Mouse (Mus musculus): ENCODE data around the gene Tinf2. TPM values are rescaled to one million over a fixed set of nuclear protein-coding genes. Genes with fewer than 3 reads are reported as not detected.

The Tinf2 gene
- polyA plus RNA-seq, 1 experiment from 2014 or later = 17.5 TPM

DNA sequence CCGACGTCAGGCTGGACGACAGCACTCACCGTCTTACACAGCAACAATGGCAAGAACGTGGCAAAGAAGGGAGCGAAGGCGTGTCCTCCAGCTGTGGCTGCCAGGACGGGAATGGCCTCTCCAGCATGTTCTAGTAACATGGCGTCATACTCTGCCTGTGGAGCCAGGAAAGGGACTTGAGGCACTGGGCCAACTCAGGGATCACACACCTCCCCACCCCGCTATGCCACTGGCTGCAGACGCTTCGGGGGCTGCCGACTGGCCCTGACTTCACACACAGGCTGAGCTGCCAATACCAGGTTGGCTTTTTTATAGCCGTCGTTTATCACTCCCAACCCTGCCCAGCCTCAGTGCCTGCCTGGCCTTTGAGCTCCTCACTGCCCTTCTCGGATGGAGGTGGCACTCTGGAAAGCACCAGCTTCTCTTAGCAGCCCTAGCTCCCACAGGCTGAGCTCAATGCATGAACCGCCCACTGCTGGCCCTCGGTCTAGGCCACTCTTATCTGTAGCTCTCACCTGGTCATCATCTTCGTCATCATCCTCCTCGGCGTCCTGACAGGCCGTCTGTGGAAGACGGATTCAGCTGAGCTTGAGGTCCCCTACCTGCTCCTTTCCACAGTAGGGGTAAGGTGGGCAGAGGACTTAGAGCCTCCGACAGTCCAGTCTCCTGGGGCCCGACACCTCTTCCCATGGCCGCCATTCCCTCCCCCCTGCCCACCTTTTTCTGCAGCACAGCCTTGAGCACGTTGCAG is 53.4 kb downstream of the Tinf2 start:
- H3K4me3 ChIP-seq (ENCODE audit: low read depth, low read length) = no peak overlapping the region
- TF ChIP-seq CTCF (IDR thresholded peaks at IDR 0.05; ENCODE audit: low read depth) (no peak), EP300 (optimal IDR thresholded peaks at IDR 0.05) (no peak)
- no peak overlapping the region for H3K9ac ChIP-seq (ENCODE audit: low read length)
- DNase-seq (ENCODE audit: low spot score) (no peak), ATAC-seq (ENCODE audit: low FRiP score, low TSS enrichment) (no peak)
- WGBS = 89% methylated on average over 27 of the region's 27 CpGs
- no peaks in the 10 kb centered on the region for H3K27me3 ChIP-seq (ENCODE audit: control insufficient read depth, insufficient read depth, low read length)
- peaks cover 46% of the 10 kb centered on the region for H3K36me3 ChIP-seq (ENCODE audit: control insufficient read depth, insufficient read depth, low read length)
- H3K4me1 ChIP-seq (replicated peaks; ENCODE audit: control insufficient read depth, insufficient read depth) = no peaks in the 10 kb centered on the region
- no peak overlapping the region for H3K4me2 ChIP-seq (replicated peaks; ENCODE audit: low read depth)
- no peaks in the 10 kb centered on the region for H3K9me3 ChIP-seq (ENCODE audit: control insufficient read depth, low read length)
- no peak overlapping the region for H3K27ac ChIP-seq (replicated peaks)

Other genes starting within 250 kb of the Tinf2 start
- 53.7 and 54.5 TPM in 2 replicates for gene Dhrs4, start 203.1 kb downstream of the Tinf2 start, polyA plus RNA-seq (2015; fragmentation: Nextera tagmentation; extraction: Ambion mirVana)
- gene Carmil3, start 191.2 kb downstream of the Tinf2 start, polyA plus RNA-seq (2015; fragmentation: Nextera tagmentation; extraction: Ambion mirVana) = 0.46 and 0.81 TPM in 2 replicates
- 0.08 and 0.17 TPM in 2 replicates for gene Cpne6, start 171.4 kb downstream of the Tinf2 start, polyA plus RNA-seq (2015; fragmentation: Nextera tagmentation; extraction: Ambion mirVana)
- gene Nrl, start 156.8 kb downstream of the Tinf2 start, polyA plus RNA-seq (2015; fragmentation: Nextera tagmentation; extraction: Ambion mirVana) = 0.11 TPM in 1 of 2 replicates, not detected in the other
- 15.7 and 16.1 TPM in 2 replicates for gene Pck2, start 141.6 kb downstream of the Tinf2 start, polyA plus RNA-seq (2015; fragmentation: Nextera tagmentation; extraction: Ambion mirVana)
- 45.9 and 51.0 TPM in 2 replicates for gene Dcaf11, start 121.8 kb downstream of the Tinf2 start, polyA plus RNA-seq (2015; fragmentation: Nextera tagmentation; extraction: Ambion mirVana)
- gene A730061H03Rik, start 121.4 kb downstream of the Tinf2 start, polyA plus RNA-seq (2015; fragmentation: Nextera tagmentation; extraction: Ambion mirVana) = 0.57 and 0.93 TPM in 2 replicates
- gene Fitm1, start 106.2 kb downstream of the Tinf2 start, polyA plus RNA-seq (2015; fragmentation: Nextera tagmentation; extraction: Ambion mirVana) = 0.30 and 0.35 TPM in 2 replicates
- gene Psme1, start 103.7 kb downstream of the Tinf2 start, polyA plus RNA-seq (2015; fragmentation: Nextera tagmentation; extraction: Ambion mirVana) = 130 and 136 TPM in 2 replicates
- gene Emc9, start 96.5 kb downstream of the Tinf2 start, polyA plus RNA-seq (2015; fragmentation: Nextera tagmentation; extraction: Ambion mirVana) = 13.1 and 14.5 TPM in 2 replicates
- gene Psme2, start 90.7 kb downstream of the Tinf2 start, polyA plus RNA-seq (2015; fragmentation: Nextera tagmentation; extraction: Ambion mirVana) = 268 and 316 TPM in 2 replicates
- gene Rnf31, start 90.1 kb downstream of the Tinf2 start, polyA plus RNA-seq (2015; fragmentation: Nextera tagmentation; extraction: Ambion mirVana) = 9.5 and 11.3 TPM in 2 replicates
- 14.1 and 14.7 TPM in 2 replicates for gene Irf9, start 78.2 kb downstream of the Tinf2 start, polyA plus RNA-seq (2015; fragmentation: Nextera tagmentation; extraction: Ambion mirVana)
- gene Rec8, start 63.8 kb downstream of the Tinf2 start, polyA plus RNA-seq (2015; fragmentation: Nextera tagmentation; extraction: Ambion mirVana) = 4.5 TPM in 2 replicates
- 28.8 and 38.3 TPM in 2 replicates for gene Ipo4, start 45.9 kb downstream of the Tinf2 start, polyA plus RNA-seq (2015; fragmentation: Nextera tagmentation; extraction: Ambion mirVana)
- gene Gm49378, start 43.9 kb downstream of the Tinf2 start, polyA plus RNA-seq (2015; fragmentation: Nextera tagmentation; extraction: Ambion mirVana) = 1.2 and 1.3 TPM in 2 replicates
- 71.7 and 75.6 TPM in 2 replicates for gene Tm9sf1, start 38.0 kb downstream of the Tinf2 start, polyA plus RNA-seq (2015; fragmentation: Nextera tagmentation; extraction: Ambion mirVana)
- 0.46 and 0.57 TPM in 2 replicates for gene Tssk4, start 31.6 kb downstream of the Tinf2 start, polyA plus RNA-seq (2015; fragmentation: Nextera tagmentation; extraction: Ambion mirVana)
- 46.5 and 50.6 TPM in 2 replicates for gene Mdp1, start 21.3 kb downstream of the Tinf2 start, polyA plus RNA-seq (2015; fragmentation: Nextera tagmentation; extraction: Ambion mirVana)
- 24.8 and 26.8 TPM in 2 replicates for gene Gmpr2, start 9.9 kb downstream of the Tinf2 start, polyA plus RNA-seq (2015; fragmentation: Nextera tagmentation; extraction: Ambion mirVana)
- 402 and 425 TPM in 2 replicates for gene Nedd8, start 9.7 kb downstream of the Tinf2 start, polyA plus RNA-seq (2015; fragmentation: Nextera tagmentation; extraction: Ambion mirVana)
- gene Tgm1, start 32.1 kb upstream of the Tinf2 start, polyA plus RNA-seq (2015; fragmentation: Nextera tagmentation; extraction: Ambion mirVana) = 79.0 and 80.6 TPM in 2 replicates
- 25.7 and 27.3 TPM in 2 replicates for gene Rabggta, start 40.4 kb upstream of the Tinf2 start, polyA plus RNA-seq (2015; fragmentation: Nextera tagmentation; extraction: Ambion mirVana)
- gene Dhrs1, start 63.9 kb upstream of the Tinf2 start, polyA plus RNA-seq (2015; fragmentation: Nextera tagmentation; extraction: Ambion mirVana) = 92.3 and 99.5 TPM in 2 replicates
- 16.8 and 19.8 TPM in 2 replicates for gene Nop9, start 63.9 kb upstream of the Tinf2 start, polyA plus RNA-seq (2015; fragmentation: Nextera tagmentation; extraction: Ambion mirVana)
- gene Cideb, start 76.6 kb upstream of the Tinf2 start, polyA plus RNA-seq (2015; fragmentation: Nextera tagmentation; extraction: Ambion mirVana) = 12.3 and 13.6 TPM in 2 replicates
- gene Ltb4r2, start 79.6 kb upstream of the Tinf2 start, polyA plus RNA-seq (2015; fragmentation: Nextera tagmentation; extraction: Ambion mirVana) = 3.2 and 3.8 TPM in 2 replicates
- 1.8 TPM in 2 replicates for gene Ltb4r1, start 84.1 kb upstream of the Tinf2 start, polyA plus RNA-seq (2015; fragmentation: Nextera tagmentation; extraction: Ambion mirVana)
- 2.3 and 2.5 TPM in 2 replicates for gene Adcy4, start 102.3 kb upstream of the Tinf2 start, polyA plus RNA-seq (2015; fragmentation: Nextera tagmentation; extraction: Ambion mirVana)
- 8.7 and 13.2 TPM in 2 replicates for gene Ripk3, start 107.0 kb upstream of the Tinf2 start, polyA plus RNA-seq (2015; fragmentation: Nextera tagmentation; extraction: Ambion mirVana)
- gene Nfatc4, start 141.3 kb upstream of the Tinf2 start, polyA plus RNA-seq (2015; fragmentation: Nextera tagmentation; extraction: Ambion mirVana) = 11.2 and 12.5 TPM in 2 replicates
- gene Nynrin, start 172.2 kb upstream of the Tinf2 start, polyA plus RNA-seq (2015; fragmentation: Nextera tagmentation; extraction: Ambion mirVana) = 2.8 and 3.2 TPM in 2 replicates
- gene Cbln3, start 202.6 kb upstream of the Tinf2 start, polyA plus RNA-seq (2015; fragmentation: Nextera tagmentation; extraction: Ambion mirVana) = 0.56 and 0.65 TPM in 2 replicates
- 6.4 and 7.5 TPM in 2 replicates for gene Khnyn, start 203.1 kb upstream of the Tinf2 start, polyA plus RNA-seq (2015; fragmentation: Nextera tagmentation; extraction: Ambion mirVana)
- 48.4 and 52.0 TPM in 2 replicates for gene Sdr39u1, start 218.5 kb upstream of the Tinf2 start, polyA plus RNA-seq (2015; fragmentation: Nextera tagmentation; extraction: Ambion mirVana)